Mouse (Mus musculus) midbrain, embryonic 12.5 days (tissue): ENCODE measurements around the gene Ppp1r12b. TPM values are rescaled to one million over a fixed set of nuclear protein-coding genes. Genes with fewer than 3 reads are reported as not detected.

Experiments used
- ATAC-seq: fragments of 200-750 bp; cut with Nextera tagmentation; 2 replicates; pipeline ENCODE4 v1.8.0; 2017; ENCODE audit warnings: low read depth, moderate TSS enrichment, moderate library complexity; ENCODE audit not compliant: low FRiP score
- H3K27ac ChIP-seq: fragments of 300-500 bp; sonication (generic); replicated peaks from 2 replicates; pipeline ENCODE4 v1.5.1; 2016; ENCODE audit warnings: mild to moderate bottlenecking
- H3K27me3 ChIP-seq: fragments of 300-500 bp; sonication (generic); 2 replicates; pipeline ENCODE4 v1.6.1; 2016; ENCODE audit warnings: mild to moderate bottlenecking
- H3K36me3 ChIP-seq: fragments of 300-500 bp; sonication (generic); 2 replicates; pipeline ENCODE4 v1.6.1; 2016
- H3K4me1 ChIP-seq: fragments of 300-500 bp; sonication (generic); 2 replicates; pipeline ENCODE4 v1.6.1; 2016
- H3K4me2 ChIP-seq: fragments of 300-500 bp; sonication (generic); replicated peaks from 2 replicates; pipeline ENCODE4 v1.6.1; 2016; ENCODE audit warnings: mild to moderate bottlenecking, moderate library complexity
- H3K4me3 ChIP-seq: fragments of 300-500 bp; sonication (generic); 2 replicates; pipeline ENCODE4 v1.5.1; 2016; ENCODE audit warnings: mild to moderate bottlenecking
- H3K9ac ChIP-seq: fragments of 300-500 bp; sonication (generic); replicated peaks from 2 replicates; pipeline ENCODE4 v1.6.1; 2016; ENCODE audit warnings: mild to moderate bottlenecking, moderate library complexity
- H3K9me3 ChIP-seq: fragments of 300-500 bp; sonication (generic); 2 replicates; pipeline ENCODE4 v1.6.1; 2016; ENCODE audit warnings: mild to moderate bottlenecking
- WGBS: fragments of 180-500 bp; shearing (Covaris S2); methylation state at CpG from one replicate; pipeline ENCODE4 v1.1.7; 2016; 5-methylcytosine and 5-hydroxymethylcytosine counted together
- polyA plus RNA-seq: library from polyadenylated mRNA; unstranded; fragments of >200 nt; fragmentation: Nextera tagmentation; extraction: Ambion mirVana; gene quantifications from 2 replicates; pipeline ENCODE4 v1.2.1, GENCODE M21; 2016

The Ppp1r12b gene
- 13.8 and 14.6 TPM in 2 replicates for polyA plus RNA-seq

GRCm38 (mm10) chr1:134955637-134956176 lies at the start of gene Ppp1r12b:
Ppp1r12b (minus strand) TSS chr1:134955942.
- under 1% methylated on average over 39 of the region's 39 CpGs for WGBS
- Histone ChIP-seq H3K4me2 (peak within 1 kb of the TSS; percentile 85), H3K27me3 (no peaks in the 10 kb centered on the region; the same call in 1 of the 2 replicates), H3K27ac (peak within 1 kb of the TSS; percentile 93), H3K9me3 (no peaks in the 10 kb centered on the region), H3K4me3 (peak within 1 kb of the TSS; percentile 82), H3K36me3 (no peaks in the 10 kb centered on the region), H3K4me1 (peaks cover 13% of the 10 kb centered on the region), H3K9ac (peak within 1 kb of the TSS; percentile 88)
- ATAC-seq, result peak; percentile 98

- Histone ChIP-seq H3K27me3 (no peaks in the 10 kb centered on the region), H3K9me3 (no peaks in the 10 kb centered on the region), H3K27ac (no peak overlapping the region), H3K4me3 (no peak overlapping the region), H3K4me1 (peaks cover 5% of the 10 kb centered on the region; the same call in 1 of the 2 replicates), H3K4me2 (no peak overlapping the region), H3K9ac (no peak overlapping the region), H3K36me3 (no peaks in the 10 kb centered on the region)
- ATAC-seq, result no peak
- 23% methylated on average over 2 of the region's 4 CpGs for WGBS
Observed at GRCm38 (mm10) chr1:135003346-135003745, 47.6 kb upstream of the Ppp1r12b start.

GRCm38 (mm10) chr1:135000527-135000926 lies 44.8 kb upstream of the Ppp1r12b start:
- Histone ChIP-seq H3K27me3 (no peaks in the 10 kb centered on the region), H3K4me3 (no peak overlapping the region), H3K4me2 (no peak overlapping the region), H3K4me1 (peaks cover 7% of the 10 kb centered on the region; the same call in 1 of the 2 replicates), H3K27ac (no peak overlapping the region), H3K36me3 (no peaks in the 10 kb centered on the region), H3K9ac (no peak overlapping the region), H3K9me3 (no peaks in the 10 kb centered on the region)
- ATAC-seq, result no peak
- 79% methylated on average over 9 of the region's 9 CpGs for WGBS

GRCm38 (mm10) chr1:134998231-134998630 lies 42.5 kb upstream of the Ppp1r12b start:
- Histone ChIP-seq H3K9ac (no peak overlapping the region), H3K4me2 (no peak overlapping the region), H3K9me3 (no peaks in the 10 kb centered on the region), H3K4me3 (no peak overlapping the region), H3K36me3 (no peaks in the 10 kb centered on the region), H3K27me3 (no peaks in the 10 kb centered on the region; the same call in 1 of the 2 replicates), H3K4me1 (peaks cover 6% of the 10 kb centered on the region; the same call in 1 of the 2 replicates), H3K27ac (no peak overlapping the region)
- whole genome bisulfite sequencing, result 90% methylated on average over 8 of the region's 8 CpGs
- ATAC-seq, result no peak

DNA sequence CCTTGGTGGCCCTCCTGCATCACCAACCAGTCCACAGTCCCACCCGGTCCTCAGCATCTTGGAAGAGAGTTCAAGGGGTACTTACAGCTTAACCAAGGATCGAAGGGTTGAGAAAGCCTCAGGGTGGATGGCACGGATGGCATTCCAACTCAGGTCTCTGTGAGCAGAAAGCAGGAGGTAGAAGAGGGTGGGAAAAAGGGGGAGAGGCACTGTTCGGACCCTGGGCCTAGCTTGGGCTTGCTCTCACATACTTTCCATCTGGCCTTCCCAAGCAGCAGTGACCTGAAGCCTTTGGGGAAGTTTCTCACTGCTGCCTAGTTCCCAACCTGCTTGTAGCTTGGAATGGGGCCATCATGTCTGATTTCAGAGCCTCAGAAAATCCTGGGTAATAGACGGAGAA lies 41.8 kb upstream of the Ppp1r12b start:
- WGBS, result 80% methylated on average over 5 of the region's 5 CpGs
- no peak overlapping the region for H3K4me3 ChIP-seq
- H3K4me2 ChIP-seq, result no peak overlapping the region
- H3K9me3 ChIP-seq, result no peaks in the 10 kb centered on the region
- no peak overlapping the region for H3K9ac ChIP-seq
- ATAC-seq, result no peak
- no peak overlapping the region for H3K27ac ChIP-seq
- H3K36me3 ChIP-seq, result no peaks in the 10 kb centered on the region
- peaks cover under 1% of the 10 kb centered on the region; the same call in 1 of the 2 replicates for H3K27me3 ChIP-seq
- H3K4me1 ChIP-seq, result peaks cover 4% of the 10 kb centered on the region; the same call in 1 of the 2 replicates

DNA sequence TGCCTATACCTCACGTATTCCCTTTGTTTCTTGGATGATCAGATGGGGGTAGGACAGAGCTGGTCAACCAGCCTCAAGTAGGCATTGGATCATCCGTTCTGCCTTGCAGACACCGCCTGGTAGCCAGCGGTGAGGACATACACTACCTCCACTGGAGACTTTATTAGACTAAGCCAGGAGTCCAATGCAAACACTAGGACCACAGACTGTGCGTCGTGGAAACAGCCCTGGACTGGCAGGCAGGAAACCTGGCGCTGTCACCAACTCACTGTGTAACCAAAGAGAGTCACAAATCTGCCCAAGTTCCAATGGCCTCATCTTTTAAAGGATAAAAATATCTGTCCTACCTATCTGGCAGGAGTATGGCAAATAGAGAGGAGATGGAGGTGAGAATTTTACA lies 40.7 kb upstream of the Ppp1r12b start:
- Histone ChIP-seq H3K4me2 (no peak overlapping the region), H3K9me3 (no peaks in the 10 kb centered on the region), H3K36me3 (no peaks in the 10 kb centered on the region), H3K4me1 (peaks cover 4% of the 10 kb centered on the region; the same call in 1 of the 2 replicates), H3K27me3 (peaks cover 9% of the 10 kb centered on the region; the same call in 1 of the 2 replicates), H3K9ac (no peak overlapping the region), H3K4me3 (no peak overlapping the region), H3K27ac (no peak overlapping the region)
- ATAC-seq, result no peak
- WGBS, result 88% methylated on average over 7 of the region's 7 CpGs

DNA sequence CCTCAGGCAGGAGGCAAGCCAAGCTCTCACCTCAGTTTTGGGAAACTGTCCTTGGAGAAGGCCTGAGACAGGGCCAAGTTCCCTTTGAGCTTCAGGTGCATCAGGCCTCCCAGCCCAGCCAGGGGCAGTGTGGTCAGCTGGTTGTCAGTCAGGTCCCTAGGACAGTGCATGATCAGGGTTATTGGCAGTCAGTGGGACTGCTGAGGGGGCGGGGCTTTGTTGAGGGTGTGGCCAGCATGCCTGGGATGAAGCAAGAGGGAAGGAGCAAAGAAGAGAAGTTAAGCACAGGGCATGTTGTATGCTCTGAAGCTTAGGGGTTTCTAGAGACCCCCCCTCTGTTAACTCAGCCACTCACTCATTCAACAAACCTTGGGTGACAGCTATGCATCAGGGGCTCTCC lies 40.2 kb upstream of the Ppp1r12b start:
- Histone ChIP-seq H3K27me3 (peaks cover 13% of the 10 kb centered on the region; the same call in 1 of the 2 replicates), H3K4me1 (peaks cover 4% of the 10 kb centered on the region; the same call in 1 of the 2 replicates), H3K9ac (no peak overlapping the region), H3K9me3 (no peaks in the 10 kb centered on the region), H3K36me3 (no peaks in the 10 kb centered on the region), H3K27ac (no peak overlapping the region), H3K4me2 (no peak overlapping the region), H3K4me3 (no peak overlapping the region)
- ATAC-seq, result peak; percentile 56
- WGBS, result 18% methylated on average over 1 of the region's 1 CpGs

GRCm38 (mm10) chr1:134995437-134995836 lies 39.7 kb upstream of the Ppp1r12b start:
- Histone ChIP-seq H3K4me3 (no peak overlapping the region), H3K27ac (no peak overlapping the region)
- WGBS, result 47% methylated on average over 4 of the region's 4 CpGs

DNA sequence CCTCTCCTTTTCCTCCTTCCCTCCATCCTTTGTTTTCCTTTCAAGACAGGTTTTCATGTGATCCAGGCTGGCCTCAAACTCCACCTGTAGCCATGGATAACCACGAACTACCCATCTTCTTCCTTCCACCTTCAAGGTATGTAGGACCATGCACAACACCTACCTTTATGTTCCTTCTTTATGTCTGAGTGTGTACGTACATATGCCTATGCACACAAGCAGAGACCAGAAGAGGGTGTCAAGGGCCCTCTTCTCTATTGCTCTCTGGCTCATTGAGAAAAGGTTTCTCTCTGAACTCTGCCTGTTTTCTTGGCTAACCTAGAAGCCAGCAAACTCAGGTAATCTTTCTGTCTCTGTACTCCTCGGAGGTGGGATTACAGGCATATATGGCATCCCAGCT lies 39.0 kb upstream of the Ppp1r12b start:
- no peak for ATAC-seq
- Histone ChIP-seq H3K4me2 (no peak overlapping the region), H3K4me3 (no peak overlapping the region), H3K9ac (no peak overlapping the region), H3K4me1 (peaks cover 4% of the 10 kb centered on the region; the same call in 1 of the 2 replicates), H3K27ac (no peak overlapping the region), H3K27me3 (peaks cover 23% of the 10 kb centered on the region), H3K9me3 (no peaks in the 10 kb centered on the region), H3K36me3 (no peaks in the 10 kb centered on the region)
- WGBS, result 81% methylated on average over 3 of the region's 3 CpGs

More at GRCm38 (mm10) chr1:134995437-134995836, 39.7 kb upstream of the Ppp1r12b start:
- H3K27me3 ChIP-seq, result peaks cover 16% of the 10 kb centered on the region
- ATAC-seq, result no peak
- no peak overlapping the region for H3K4me2 ChIP-seq
- no peaks in the 10 kb centered on the region for H3K36me3 ChIP-seq
- H3K4me1 ChIP-seq, result peaks cover 4% of the 10 kb centered on the region; the same call in 1 of the 2 replicates
- no peak overlapping the region for H3K9ac ChIP-seq
- H3K9me3 ChIP-seq, result no peaks in the 10 kb centered on the region

GRCm38 (mm10) chr1:134992046-134992645 lies 36.4 kb upstream of the Ppp1r12b start:
- H3K4me2 ChIP-seq, result no peak overlapping the region
- H3K4me1 ChIP-seq, result peaks cover 12% of the 10 kb centered on the region
- H3K4me3 ChIP-seq, result no peak overlapping the region
- H3K36me3 ChIP-seq, result no peaks in the 10 kb centered on the region
- ATAC-seq, result no peak
- no peak overlapping the region for H3K27ac ChIP-seq
- WGBS, result 56% methylated on average over 8 of the region's 8 CpGs
- peaks cover 38% of the 10 kb centered on the region for H3K27me3 ChIP-seq
- no peaks in the 10 kb centered on the region for H3K9me3 ChIP-seq
- H3K9ac ChIP-seq, result no peak overlapping the region

DNA sequence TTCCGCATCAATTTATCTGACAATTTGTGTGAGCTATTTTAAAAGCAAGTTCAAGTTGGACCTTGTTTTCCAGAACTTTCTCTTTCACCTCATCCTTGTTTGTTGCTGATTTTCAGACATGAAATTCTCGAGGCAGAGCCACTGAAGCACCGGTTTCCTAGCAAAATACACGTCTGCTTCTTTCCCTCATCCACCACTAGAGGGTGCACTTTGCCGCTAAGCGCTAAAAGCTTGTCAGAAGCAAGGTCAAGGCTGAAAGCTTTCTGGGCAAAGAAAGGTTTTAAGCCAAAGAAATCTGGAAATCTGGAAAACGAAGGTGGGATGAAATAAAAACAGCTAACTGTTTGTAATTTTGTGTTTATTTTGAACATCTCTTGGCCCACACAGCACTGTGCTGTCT lies 33.6 kb upstream of the Ppp1r12b start:
- H3K4me3 ChIP-seq, result no peak overlapping the region
- H3K27me3 ChIP-seq, result peaks cover 38% of the 10 kb centered on the region
- 7% methylated on average over 7 of the region's 7 CpGs for WGBS

DNA sequence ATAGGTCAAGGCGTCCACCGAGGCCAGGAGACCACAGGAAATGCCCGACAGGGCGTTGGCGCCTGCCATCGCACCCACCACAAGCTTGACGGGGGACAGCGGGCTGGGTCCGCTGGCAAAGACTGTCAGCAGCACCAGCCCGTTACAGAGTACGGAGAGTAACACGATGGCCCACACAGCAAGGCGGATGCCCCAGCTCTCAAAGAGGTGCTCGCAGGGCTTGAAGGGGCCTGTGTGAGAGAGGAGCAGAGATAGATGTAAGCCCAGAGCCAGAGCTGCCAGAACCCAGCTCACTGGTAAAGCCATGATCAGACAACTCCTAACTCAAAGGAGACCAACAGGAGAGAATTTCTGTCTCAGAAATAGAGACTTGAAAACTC lies 32.2 kb upstream of the Ppp1r12b start:
- no peaks in the 10 kb centered on the region for H3K9me3 ChIP-seq
- H3K27ac ChIP-seq, result no peak overlapping the region
- H3K27me3 ChIP-seq, result peaks cover 38% of the 10 kb centered on the region
- peak overlapping the region; percentile 64 for H3K9ac ChIP-seq
- H3K4me3 ChIP-seq, result peak overlapping the region; percentile 48
- ATAC-seq, result 0 out of 2 replicates have a peak, but pooled peaks have one; percentile 9
- no peaks in the 10 kb centered on the region for H3K36me3 ChIP-seq
- H3K4me1 ChIP-seq, result peaks cover 8% of the 10 kb centered on the region
- H3K4me2 ChIP-seq, result peak overlapping the region; percentile 86
- WGBS, result 7% methylated on average over 14 of the region's 14 CpGs

More for the DNA sequence above, 33.6 kb upstream of the Ppp1r12b start:
- no peak overlapping the region for H3K9ac ChIP-seq
- no peaks in the 10 kb centered on the region for H3K9me3 ChIP-seq
- no peak overlapping the region for H3K27ac ChIP-seq
- ATAC-seq, result no peak
- no peaks in the 10 kb centered on the region for H3K36me3 ChIP-seq
- peaks cover 8% of the 10 kb centered on the region for H3K4me1 ChIP-seq
- H3K4me2 ChIP-seq, result no peak overlapping the region
